Mouse (Mus musculus) lung, postnatal 0 days (tissue): ENCODE results near the gene Tmem54. TPM values are rescaled to one million over a fixed set of nuclear protein-coding genes. Genes with fewer than 3 reads are reported as not detected.
A peak's percentile ranks its signal among the peaks of the same experiment; 100 is the strongest.

Experiments used
- ATAC-seq: fragments of 200-750 bp; cut with Nextera tagmentation; 2 replicates; pipeline ENCODE4 v1.8.0; 2017; ENCODE audit warnings: moderate library complexity
- DNase-seq: peaks from one replicate; pipeline ENCODE4 v3.0.0-alpha.2; 2016; ENCODE audit warnings: low spot score
- H3K27ac ChIP-seq: fragments of 300-500 bp; sonication (generic); 2 replicates; pipeline ENCODE4 v1.5.1; 2014; ENCODE audit warnings: antibody characterized with exemption, mild to moderate bottlenecking, low read length, mixed read lengths
- H3K27me3 ChIP-seq: fragments of 300-500 bp; sonication (generic); replicated peaks from 2 replicates; pipeline ENCODE4 v1.6.1; 2014; ENCODE audit warnings: low read length, mixed read lengths; ENCODE audit not compliant: insufficient read depth
- H3K36me3 ChIP-seq: fragments of 300-500 bp; sonication (generic); 2 replicates; pipeline ENCODE4 v1.6.1; 2014; ENCODE audit warnings: low read length, mixed read lengths; ENCODE audit not compliant: insufficient read depth
- H3K4me1 ChIP-seq: fragments of 300-500 bp; sonication (generic); 2 replicates; pipeline ENCODE4 v1.6.1; 2014; ENCODE audit warnings: antibody characterized with exemption, low read depth, low read length, mixed read lengths; ENCODE audit not compliant: insufficient read depth
- H3K4me2 ChIP-seq: fragments of 300-500 bp; sonication (generic); replicated peaks from 2 replicates; pipeline ENCODE4 v1.6.1; 2014; ENCODE audit warnings: low read depth, mild to moderate bottlenecking, low read length, moderate library complexity, mixed read lengths
- H3K4me3 ChIP-seq: fragments of 300-500 bp; sonication (generic); 2 replicates; pipeline ENCODE4 v1.5.1; 2014; ENCODE audit warnings: low read depth, low read length
- H3K9ac ChIP-seq: fragments of 300-500 bp; sonication (generic); replicated peaks from 2 replicates; pipeline ENCODE4 v1.6.1; 2014; ENCODE audit warnings: low read depth, mild to moderate bottlenecking
- H3K9me3 ChIP-seq: fragments of 300-500 bp; sonication (generic); 2 replicates; pipeline ENCODE4 v1.6.1; 2016; ENCODE audit warnings: low read length, mixed read lengths
- CTCF ChIP-seq: IDR thresholded peaks from 2 replicates; pipeline ENCODE4 v1.5.1; 2016; ENCODE audit warnings: antibody characterized with exemption, mild to moderate bottlenecking
- EP300 ChIP-seq: IDR thresholded peaks from 2 replicates; pipeline ENCODE4 v1.6.1; 2016; ENCODE audit warnings: antibody characterized with exemption, mild to moderate bottlenecking, control low read depth
- WGBS: fragments of 180-500 bp; shearing (Covaris S2); extraction: QIAGEN DNeasy Blood & Tissue Kit; methylation state at CpG from one replicate; pipeline ENCODE4 v1.1.7; 2014; 5-methylcytosine and 5-hydroxymethylcytosine counted together
- polyA plus RNA-seq: library from polyadenylated mRNA; unstranded; fragments of >200 nt; fragmentation: Nextera tagmentation; extraction: Ambion mirVana; gene quantifications from 2 replicates; pipeline ENCODE4 v1.2.1, GENCODE M21; 2015

The Tmem54 gene
- polyA plus RNA-seq, 1 experiment from 2014 or later = 2.4 TPM

GRCm38 (mm10) chr4:129124652-129125146 lies 19.4 kb downstream of the Tmem54 start:
- Histone ChIP-seq H3K4me3 (no peak overlapping the region), H3K27ac (no peak overlapping the region), H3K36me3 (no peaks in the 10 kb centered on the region), H3K9ac (no peak overlapping the region), H3K27me3 (peaks cover 22% of the 10 kb centered on the region), H3K9me3 (no peaks in the 10 kb centered on the region), H3K4me1 (peaks cover 3% of the 10 kb centered on the region; the same call in 1 of the 2 replicates), H3K4me2 (no peak overlapping the region; the same call in 1 of the 2 replicates)
- no peak for TF ChIP-seq CTCF
- no peak for TF ChIP-seq EP300
- DNase-seq (no peak), ATAC-seq (no peak)
- 3% methylated on average over 13 of the region's 13 CpGs for WGBS

- peak; percentile 79 for ATAC-seq
- H3K9me3 ChIP-seq = no peaks in the 10 kb centered on the region
- 8% methylated on average over 19 of the region's 19 CpGs for WGBS
- H3K4me2 ChIP-seq = no peak overlapping the region
- H3K4me3 ChIP-seq = peak overlapping the region; percentile 17; the same call in 1 of the 2 replicates
- 0 out of 2 replicates have a peak, but pooled peaks have one; percentile 34 for TF ChIP-seq EP300
- TF ChIP-seq CTCF = no peak
- peaks cover 15% of the 10 kb centered on the region for H3K27me3 ChIP-seq
- H3K9ac ChIP-seq = no peak overlapping the region
- DNase-seq = peak; percentile 84
- H3K36me3 ChIP-seq = no peaks in the 10 kb centered on the region
- H3K4me1 ChIP-seq = peaks cover 10% of the 10 kb centered on the region; the same call in 1 of the 2 replicates
- no peak overlapping the region for H3K27ac ChIP-seq
Observed at GRCm38 (mm10) chr4:129125736-129126451, 20.5 kb downstream of the Tmem54 start.

- Histone ChIP-seq H3K4me3 (no peak overlapping the region), H3K4me2 (no peak overlapping the region), H3K9me3 (no peaks in the 10 kb centered on the region), H3K36me3 (no peaks in the 10 kb centered on the region), H3K9ac (no peak overlapping the region), H3K27ac (no peak overlapping the region), H3K4me1 (peaks cover 8% of the 10 kb centered on the region; the same call in 1 of the 2 replicates), H3K27me3 (no peaks in the 10 kb centered on the region)
- 40% methylated on average over 13 of the region's 13 CpGs for WGBS
- DNase-seq (no peak), ATAC-seq (no peak)
- TF ChIP-seq EP300 (no peak), CTCF (no peak)
Observed at GRCm38 (mm10) chr4:129128582-129129338, 23.4 kb downstream of the Tmem54 start.

- H3K9me3 ChIP-seq = no peaks in the 10 kb centered on the region
- no peak overlapping the region for H3K4me2 ChIP-seq
- no peak overlapping the region for H3K4me3 ChIP-seq
- no peak overlapping the region for H3K27ac ChIP-seq
- ATAC-seq = no peak
- H3K36me3 ChIP-seq = no peaks in the 10 kb centered on the region
- DNase-seq = no peak
- TF ChIP-seq CTCF (no peak), EP300 (no peak)
- 30% methylated on average over 9 of the region's 9 CpGs for WGBS
- H3K9ac ChIP-seq = no peak overlapping the region
- H3K4me1 ChIP-seq = peaks cover 8% of the 10 kb centered on the region; the same call in 1 of the 2 replicates
- H3K27me3 ChIP-seq = no peaks in the 10 kb centered on the region
Observed at GRCm38 (mm10) chr4:129129387-129129786, 24.0 kb downstream of the Tmem54 start.

GRCm38 (mm10) chr4:129130149-129130548 lies 24.8 kb downstream of the Tmem54 start:
- peak overlapping the region; percentile 37; the same call in 1 of the 2 replicates for H3K4me2 ChIP-seq
- 0 out of 2 replicates have a peak, but pooled peaks cover 4% of the 10 kb centered on the region for H3K27me3 ChIP-seq
- no peak overlapping the region for H3K27ac ChIP-seq
- H3K9ac ChIP-seq = no peak overlapping the region
- TF ChIP-seq CTCF (peak; percentile 79), EP300 (no peak)
- no peak overlapping the region for H3K4me3 ChIP-seq
- peak; percentile 31 for DNase-seq
- no peaks in the 10 kb centered on the region for H3K9me3 ChIP-seq
- H3K36me3 ChIP-seq = no peaks in the 10 kb centered on the region
- H3K4me1 ChIP-seq = peaks cover 8% of the 10 kb centered on the region; the same call in 1 of the 2 replicates
- 2% methylated on average over 8 of the region's 8 CpGs for WGBS
- ATAC-seq = no peak

GRCm38 (mm10) chr4:129130755-129131303 lies 25.5 kb downstream of the Tmem54 start:
- 4% methylated on average over 17 of the region's 17 CpGs for WGBS
- no peaks in the 10 kb centered on the region for H3K36me3 ChIP-seq
- DNase-seq (peak; percentile 63), ATAC-seq (no peak)
- no peak overlapping the region for H3K27ac ChIP-seq
- 0 out of 2 replicates have a peak, but pooled peaks cover 6% of the 10 kb centered on the region for H3K27me3 ChIP-seq
- H3K9ac ChIP-seq = no peak overlapping the region
- no peak for TF ChIP-seq CTCF
- TF ChIP-seq EP300 = no peak
- peak overlapping the region; percentile 37 for H3K4me2 ChIP-seq
- H3K4me1 ChIP-seq = peaks cover 8% of the 10 kb centered on the region; the same call in 1 of the 2 replicates
- no peak overlapping the region for H3K4me3 ChIP-seq
- no peaks in the 10 kb centered on the region for H3K9me3 ChIP-seq
